Mouse (Mus musculus) heart, postnatal 0 days (tissue): ENCODE data around the gene Gprasp1. TPM values are rescaled to one million over a fixed set of nuclear protein-coding genes. Genes with fewer than 3 reads are reported as not detected.

Experiments used
- ATAC-seq: fragments of 200-750 bp; cut with Nextera tagmentation; 2 replicates; pipeline ENCODE4 v1.8.0; 2017; ENCODE audit warnings: low read depth, moderate number of reproducible peaks, moderate library complexity; ENCODE audit not compliant: insufficient read depth
- DNase-seq: peaks from one replicate; pipeline ENCODE4 v3.0.0-alpha.2; 2016; ENCODE audit warnings: low spot score
- H3K27ac ChIP-seq: fragments of 300-500 bp; sonication (generic); 2 replicates; pipeline ENCODE4 v1.5.1; 2014; ENCODE audit warnings: low read depth, mild to moderate bottlenecking
- H3K27me3 ChIP-seq: fragments of 300-500 bp; sonication (generic); 2 replicates; pipeline ENCODE4 v1.6.1; 2014; ENCODE audit warnings: low read length, mixed read lengths; ENCODE audit not compliant: control insufficient read depth, insufficient read depth
- H3K36me3 ChIP-seq: fragments of 300-500 bp; sonication (generic); replicated peaks from 2 replicates; pipeline ENCODE4 v1.6.1; 2014; ENCODE audit warnings: low read length, mixed read lengths; ENCODE audit not compliant: control insufficient read depth, insufficient read depth
- H3K4me1 ChIP-seq: fragments of 300-500 bp; sonication (generic); 2 replicates; pipeline ENCODE4 v1.6.1; 2014; ENCODE audit warnings: antibody characterized with exemption; ENCODE audit not compliant: control insufficient read depth, insufficient read depth
- H3K4me2 ChIP-seq: fragments of 300-500 bp; sonication (generic); 2 replicates; pipeline ENCODE4 v1.6.1; 2014; ENCODE audit warnings: low read depth, mild to moderate bottlenecking, low read length, moderate library complexity
- H3K4me3 ChIP-seq: fragments of 300-500 bp; sonication (generic); 2 replicates; pipeline ENCODE4 v1.5.1; 2014; ENCODE audit warnings: low read depth, low read length
- H3K9ac ChIP-seq: fragments of 300-500 bp; sonication (generic); replicated peaks from 2 replicates; pipeline ENCODE4 v1.6.1; 2014; ENCODE audit warnings: low read depth, low read length, mixed read lengths
- H3K9me3 ChIP-seq: fragments of 300-500 bp; sonication (generic); replicated peaks from 2 replicates; pipeline ENCODE4 v1.6.1; 2016; ENCODE audit warnings: low read length; ENCODE audit not compliant: control insufficient read depth
- CTCF ChIP-seq: IDR thresholded peaks from 2 replicates; pipeline ENCODE4 v1.5.1; 2016; ENCODE audit warnings: antibody characterized with exemption, control low read depth, low read depth
- EP300 ChIP-seq: IDR thresholded peaks from 2 replicates; pipeline ENCODE4 v1.6.1; 2016; ENCODE audit warnings: antibody characterized with exemption, low read depth
- WGBS: fragments of 180-500 bp; shearing (Covaris S2); extraction: QIAGEN DNeasy Blood & Tissue Kit; methylation state at CpG from one replicate; pipeline ENCODE4 v1.1.7; 2014; 5-methylcytosine and 5-hydroxymethylcytosine counted together
- polyA plus RNA-seq: library from polyadenylated mRNA; unstranded; fragments of >200 nt; fragmentation: Nextera tagmentation; extraction: Ambion mirVana; gene quantifications from 2 replicates; pipeline ENCODE4 v1.2.1, GENCODE M21; 2015
- total RNA-seq: library from RNA; depleted of rRNA; stranded (reverse); fragments of >200 nt; gene quantifications from 2 replicates; pipeline ENCODE4 v1.2.3, GENCODE M21; 2014; ENCODE audit warnings: low replicate concordance; rRNA removed

The Gprasp1 gene
- 16.7 and 23.0 TPM in 2 replicates for total RNA-seq
- polyA plus RNA-seq: 11.7 and 13.0 TPM in 2 replicates

GRCm38 (mm10) chrX:135742304-135743055, at the start of gene Gprasp1, which contains the start of gene Armcx5:
Gprasp1 (plus strand) TSS chrX:135742733.
Armcx5 (plus strand) TSS chrX:135742733.
- peaks cover under 1% of the 10 kb centered on the region for H3K36me3 ChIP-seq
- ATAC-seq (peak; percentile 96), DNase-seq (peak; percentile 80)
- peak within 1 kb of the TSS; percentile 64 for H3K9ac ChIP-seq
- H3K4me3 ChIP-seq: peak within 1 kb of the TSS; percentile 64
- no peaks in the 10 kb centered on the region for H3K9me3 ChIP-seq
- TF ChIP-seq CTCF (no peak), EP300 (no peak)
- peak within 1 kb of the TSS; percentile 85 for H3K27ac ChIP-seq
- H3K4me1 ChIP-seq: no peaks in the 10 kb centered on the region
- H3K4me2 ChIP-seq: peak within 1 kb of the TSS; percentile 66
- H3K27me3 ChIP-seq: no peaks in the 10 kb centered on the region
- 17% methylated on average over 48 of the region's 48 CpGs for WGBS

GRCm38 (mm10) chrX:135693633-135694032, 48.9 kb upstream of the Gprasp1 start, which contains the start of gene Tcp11x2:
Tcp11x2 (minus strand) TSS chrX:135693790.
- no peaks in the 10 kb centered on the region for H3K27me3 ChIP-seq
- no peak within 1 kb of the TSS for H3K9ac ChIP-seq
- H3K9me3 ChIP-seq: no peaks in the 10 kb centered on the region
- no peak for DNase-seq
- no peak within 1 kb of the TSS for H3K4me2 ChIP-seq
- H3K27ac ChIP-seq: no peak within 1 kb of the TSS
- WGBS: 75% methylated on average over 1 of the region's 1 CpGs
- ATAC-seq: no peak
- H3K4me1 ChIP-seq: no peaks in the 10 kb centered on the region
- no peaks in the 10 kb centered on the region for H3K36me3 ChIP-seq
- no peak within 1 kb of the TSS for H3K4me3 ChIP-seq
- TF ChIP-seq CTCF (no peak), EP300 (no peak)

- no peak for TF ChIP-seq CTCF
- TF ChIP-seq EP300: no peak
- WGBS: 85% methylated on average over 1 of the region's 1 CpGs
These were observed 39.4 kb upstream of the Gprasp1 start for GRCm38 (mm10) chrX:135703111-135703510.

DNA sequence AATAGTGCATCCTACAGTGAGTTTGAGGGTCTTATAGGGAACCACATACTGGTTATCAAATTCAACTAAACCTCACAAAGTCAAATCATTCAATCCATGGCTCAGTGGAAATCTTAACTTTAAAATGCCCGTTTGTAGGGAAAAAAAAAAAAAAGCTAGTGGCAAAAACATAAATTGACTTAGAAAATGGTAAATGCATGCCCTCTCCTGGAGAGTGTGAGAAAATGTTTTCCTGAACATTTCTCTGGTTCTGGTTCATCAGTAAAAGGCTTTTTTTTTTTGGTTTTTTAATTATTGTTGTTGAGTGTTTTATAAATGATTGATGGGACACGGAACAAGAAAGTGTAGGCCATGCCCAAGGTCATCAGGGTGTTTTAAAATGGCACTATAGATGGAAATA, 38.2 kb upstream of the Gprasp1 start:
- H3K4me1 ChIP-seq: no peaks in the 10 kb centered on the region
- H3K9me3 ChIP-seq: no peaks in the 10 kb centered on the region
- H3K4me3 ChIP-seq: no peak overlapping the region
- no peak overlapping the region for H3K4me2 ChIP-seq
- H3K36me3 ChIP-seq: no peaks in the 10 kb centered on the region
- no peak overlapping the region for H3K27ac ChIP-seq
- no peaks in the 10 kb centered on the region for H3K27me3 ChIP-seq
- no peak overlapping the region for H3K9ac ChIP-seq
- ATAC-seq (no peak), DNase-seq (no peak)
- 17% methylated on average over 2 of the region's 2 CpGs for WGBS
- TF ChIP-seq EP300 (no peak), CTCF (no peak; the same call in 1 of the 2 replicates)

More at GRCm38 (mm10) chrX:135703111-135703510, 39.4 kb upstream of the Gprasp1 start:
- Histone ChIP-seq H3K4me2 (no peak overlapping the region), H3K4me3 (no peak overlapping the region), H3K9me3 (no peaks in the 10 kb centered on the region), H3K9ac (no peak overlapping the region), H3K36me3 (no peaks in the 10 kb centered on the region), H3K27ac (no peak overlapping the region), H3K27me3 (no peaks in the 10 kb centered on the region), H3K4me1 (no peaks in the 10 kb centered on the region)
- ATAC-seq: no peak
- DNase-seq: no peak

GRCm38 (mm10) chrX:135712845-135713244, 29.7 kb upstream of the Gprasp1 start:
- no peak for TF ChIP-seq CTCF
- no peaks in the 10 kb centered on the region for H3K27me3 ChIP-seq
- ATAC-seq (peak; percentile 74; the same call in 1 of the 2 replicates), DNase-seq (peak; percentile 45)
- H3K36me3 ChIP-seq: no peaks in the 10 kb centered on the region
- no peaks in the 10 kb centered on the region for H3K4me1 ChIP-seq
- peak overlapping the region; percentile 71 for H3K27ac ChIP-seq
- H3K9me3 ChIP-seq: no peaks in the 10 kb centered on the region
- WGBS: 36% methylated on average over 2 of the region's 2 CpGs
- H3K4me3 ChIP-seq: no peak overlapping the region
- no peak overlapping the region for H3K4me2 ChIP-seq
- H3K9ac ChIP-seq: no peak overlapping the region
